14 mouse cellular contexts compared by ENCODE assay signal in genomic region chr6:5315053-5315759, GRCm38 (mm10). TPM values are rescaled to one million over a fixed set of nuclear protein-coding genes. Genes with fewer than 3 reads are reported as not detected.
DNase-seq lines count a peak whose midpoint lies in the region; ATAC-seq and TF ChIP-seq lines count a peak whose summit lies in the region.
"Had no signal": no experiment of that assay in that cellular context is flagged by ENCODE, and none has a peak within 500 bp of the region (broad histone marks: within the 10 kb centered on the region; RNA-seq: fewer than 3 reads in every experiment).

No protein-coding gene starts in this region.

- H3K4me1 ChIP-seq in CH12.LX (ENCODE audit: control insufficient read depth in 1 of 2, insufficient read depth in 2 of 2): peaks cover 7 to 23% of the 10 kb centered on the region in 2 experiments; a peak in 3 of 4 replicates
- H3K4me1 ChIP-seq in liver, postnatal 0 days (ENCODE audit: insufficient read depth): peaks cover 5% of the 10 kb centered on the region
- H3K4me1 ChIP-seq in forebrain, embryonic 14.5 days (ENCODE audit: control insufficient read depth, insufficient read depth, low read length): no peaks in the 10 kb centered on the region
- H3K4me1 ChIP-seq: embryonic facial prominence, embryonic 13.5 days; hindbrain, embryonic 12.5 days had no signal

- no peak overlapping the region for H3K4me2 ChIP-seq in CH12.LX (ENCODE audit: insufficient read depth, low read depth, poor library complexity, severe bottlenecking)
- no peak overlapping the region for H3K4me2 ChIP-seq in liver, postnatal 0 days (ENCODE audit: low read depth, low read length)
- no peak overlapping the region for H3K4me2 ChIP-seq in forebrain, embryonic 14.5 days (ENCODE audit: low read length)
- H3K4me2 ChIP-seq: embryonic facial prominence, embryonic 13.5 days; hindbrain, embryonic 12.5 days; midbrain, embryonic 11.5 days had no signal

- no peak overlapping the region for H3K4me3 ChIP-seq in CH12.LX (replicated peaks in 1 of 3; ENCODE audit: low read depth in 2 of 3, low read length in 2 of 3, poor library complexity in 1 of 3)
- H3K4me3 ChIP-seq in liver, postnatal 0 days (ENCODE audit: low read depth, low read length): no peak overlapping the region
- no peak overlapping the region for H3K4me3 ChIP-seq in forebrain, embryonic 14.5 days (ENCODE audit: low read depth, low read length)
- H3K4me3 ChIP-seq: embryonic facial prominence, embryonic 13.5 days; hindbrain, embryonic 12.5 days had no signal

- H3K9me3 ChIP-seq in CH12.LX (replicated peaks; ENCODE audit: low read length): peaks cover 2% of the 10 kb centered on the region
- no peaks in the 10 kb centered on the region for H3K9me3 ChIP-seq in liver, postnatal 0 days (ENCODE audit: low read length)
- H3K9me3 ChIP-seq in forebrain, embryonic 14.5 days (replicated peaks; ENCODE audit: control insufficient read depth, low read length): no peaks in the 10 kb centered on the region
- H3K9me3 ChIP-seq: embryonic facial prominence, embryonic 13.5 days; hindbrain, embryonic 12.5 days had no signal

- no peaks in the 10 kb centered on the region for H3K27me3 ChIP-seq in CH12.LX (replicated peaks)
- H3K27me3 ChIP-seq in liver, postnatal 0 days (ENCODE audit: insufficient read depth, low read length): no peaks in the 10 kb centered on the region
- no peaks in the 10 kb centered on the region for H3K27me3 ChIP-seq in forebrain, embryonic 14.5 days (replicated peaks; ENCODE audit: control insufficient read depth, insufficient read depth, low read length)
- H3K27me3 ChIP-seq: embryonic facial prominence, embryonic 13.5 days; hindbrain, embryonic 12.5 days had no signal

- WGBS in liver, postnatal 0 days (ENCODE audit: insufficient replicate concordance): 49% methylated on average over 3 of the region's 3 CpGs
- 90% methylated on average over 3 of the region's 3 CpGs for WGBS in forebrain, embryonic 14.5 days

- no peaks in the 10 kb centered on the region for H3K36me3 ChIP-seq in CH12.LX (replicated peaks in 1 of 2; ENCODE audit: control insufficient read depth in 1 of 2, insufficient read depth in 1 of 2, low read length in 1 of 2)
- H3K36me3 ChIP-seq in liver, postnatal 0 days (replicated peaks; ENCODE audit: insufficient read depth, low read length): no peaks in the 10 kb centered on the region
- H3K36me3 ChIP-seq in forebrain, embryonic 14.5 days (ENCODE audit: control insufficient read depth, insufficient read depth, low read length): no peaks in the 10 kb centered on the region
- H3K36me3 ChIP-seq: embryonic facial prominence, embryonic 13.5 days; hindbrain, embryonic 12.5 days had no signal

- TF ChIP-seq EP300 in CH12.LX (IDR thresholded peaks at IDR 0.05; ENCODE audit: low read length): peak; percentile 61; the same call in 1 of the 2 replicates
- TF ChIP-seq EP300 in liver, postnatal 0 days (IDR thresholded peaks at IDR 0.05; ENCODE audit: low read depth): peak; percentile 97

- dilution Hi-C loops in CH12.LX (cut with MboI; ENCODE audit: extremely low pct_ligation_motif_present, extremely low pct_unique_long_range_greater_than_20kb, low sequenced_read_pairs): no loop called here

- TF ChIP-seq POLR2A in CH12.LX (IDR thresholded peaks at IDR 0.05; ENCODE audit: low read depth, low read length): no peak

- ATAC-seq in liver, postnatal 0 days: peak; percentile 92
- no peak for ATAC-seq in forebrain, embryonic 14.5 days

- H3K9ac ChIP-seq in CH12.LX (ENCODE audit: insufficient read depth, low read depth): no peak overlapping the region
- no peak overlapping the region for H3K9ac ChIP-seq in liver, postnatal 0 days (replicated peaks)
- H3K9ac ChIP-seq in forebrain, embryonic 14.5 days (ENCODE audit: low read length): no peak overlapping the region
- H3K9ac ChIP-seq: embryonic facial prominence, embryonic 13.5 days; hindbrain, embryonic 12.5 days had no signal

- H3K27ac ChIP-seq in CH12.LX (ENCODE audit: insufficient read depth, low read depth): peak overlapping the region; percentile 36; the same call in 1 of the 2 replicates
- peak overlapping the region; percentile 71 for H3K27ac ChIP-seq in liver, postnatal 0 days (ENCODE audit: low read depth)
- H3K27ac ChIP-seq in forebrain, embryonic 14.5 days (ENCODE audit: low read depth, low read length): no peak overlapping the region
- H3K27ac ChIP-seq: embryonic facial prominence, embryonic 13.5 days; hindbrain, embryonic 12.5 days had no signal

- H3K79me2 ChIP-seq in CH12.LX (replicated peaks; ENCODE audit: control insufficient read depth, extremely low read depth, insufficient read depth, poor library complexity, severe bottlenecking): no peaks in the 10 kb centered on the region

- peak; percentile 58 for DNase-seq in heart, adult 11 months
- no peak for DNase-seq in heart, adult 18-20 months
- DNase-seq in CH12.LX (ENCODE audit: extremely low read depth): peak; percentile 59
- peak; percentile 82 for DNase-seq in gonadal fat pad, adult 2 months (ENCODE audit: low read depth)
- no peak for DNase-seq in liver, postnatal 0 days
- no peak for DNase-seq in gastrocnemius, postnatal 4 days (ENCODE audit: low spot score in 2 of 2)
- DNase-seq in retina, embryonic 14.5 days (ENCODE audit: low spot score): no peak
- DNase-seq in forebrain, embryonic 14.5 days (ENCODE audit: low spot score): no peak
- DNase-seq: cerebellum, postnatal 10 days; gastrocnemius, postnatal 36 days; thymus, adult 2 months had no signal

- in situ Hi-C loops in CH12.LX (cut with MboI; ENCODE audit: low pct_ligation_motif_present, low pct_unique_long_range_greater_than_20kb, low sequenced_read_pairs): no loop called here

- no peak for TF ChIP-seq RAD21 in CH12.LX (IDR thresholded peaks at IDR 0.05; ENCODE audit: low read depth, low read length)

- TF ChIP-seq CTCF in CH12.LX (conservative IDR thresholded peaks at IDR 0.05 in 1 of 2, IDR thresholded peaks at IDR 0.05 in 1 of 2; ENCODE audit: low read depth in 2 of 2, low read length in 2 of 2): no peak
- TF ChIP-seq CTCF in liver, postnatal 0 days (IDR thresholded peaks at IDR 0.05; ENCODE audit: low read depth): 0 out of 2 replicates have a peak, but pooled peaks have one; percentile 8

TF ChIP-seq in CH12.LX, 34 proteins besides CTCF, POLR2A, EP300 and RAD21:
- TF ChIP-seq GABPA (IDR thresholded peaks at IDR 0.05; ENCODE audit: insufficient replicate concordance, low read depth, low read length): no peak
- TF ChIP-seq PAX5 (IDR thresholded peaks at IDR 0.05; ENCODE audit: low read length): no peak
- TF ChIP-seq MXI1 (IDR thresholded peaks at IDR 0.05; ENCODE audit: low read depth, low read length): no peak
- no peak for TF ChIP-seq CHD2 (IDR thresholded peaks at IDR 0.05; ENCODE audit: low read length)
- no peak for TF ChIP-seq ZC3H11A (IDR thresholded peaks at IDR 0.05; ENCODE audit: low read depth, low read length)
- TF ChIP-seq KAT2A (IDR thresholded peaks at IDR 0.05; ENCODE audit: insufficient replicate concordance, low read length): no peak
- TF ChIP-seq MAZ (IDR thresholded peaks at IDR 0.05; ENCODE audit: low read depth, low read length): no peak
- TF ChIP-seq ELF1 (IDR thresholded peaks at IDR 0.05; ENCODE audit: low read depth, low read length): no peak
- TF ChIP-seq USF1 (IDR thresholded peaks at IDR 0.05; ENCODE audit: low read depth, low read length): no peak
- peak; percentile 66 for TF ChIP-seq ZNF384 (IDR thresholded peaks at IDR 0.05; ENCODE audit: low read depth, low read length)
- TF ChIP-seq CHD1 (IDR thresholded peaks at IDR 0.05; ENCODE audit: low read depth, low read length): no peak
- TF ChIP-seq TCF12 (IDR thresholded peaks at IDR 0.05; ENCODE audit: low read depth, low read length): 0 out of 2 replicates have a peak, but pooled peaks have one; percentile 25
- TF ChIP-seq NELFE (IDR thresholded peaks at IDR 0.05; ENCODE audit: low read depth, low read length): no peak
- no peak for TF ChIP-seq SIN3A (IDR thresholded peaks at IDR 0.05; ENCODE audit: low read length)
- TF ChIP-seq RCOR1 (conservative IDR thresholded peaks at IDR 0.05; ENCODE audit: low read depth, low read length): no peak
- TF ChIP-seq IRF4 (IDR thresholded peaks at IDR 0.05; ENCODE audit: low read depth, low read length): peak; percentile 64
- no peak for TF ChIP-seq ETS1 (conservative IDR thresholded peaks at IDR 0.05; ENCODE audit: low read depth, low read length)
- TF ChIP-seq TBP (conservative IDR thresholded peaks at IDR 0.05; ENCODE audit: low read depth, low read length): no peak
- no peak for TF ChIP-seq HCFC1 (IDR thresholded peaks at IDR 0.05; ENCODE audit: low read depth, low read length)
- no peak for TF ChIP-seq MAFK (IDR thresholded peaks at IDR 0.05; ENCODE audit: insufficient replicate concordance, low read length)
- TF ChIP-seq ZMIZ1 (IDR thresholded peaks at IDR 0.05; ENCODE audit: low read depth, low read length): no peak
- no peak for TF ChIP-seq JUND (conservative IDR thresholded peaks at IDR 0.05; ENCODE audit: low read depth, low read length)

RNA-seq across cellular contexts. Expression of gene Pon2, which starts 17.0 kb away (rescaled TPM):
- 10 to 100 TPM; 16.7 to 17.6 TPM for total RNA-seq in heart, adult 18-20 months (2021)
- 14.2 and 18.5 TPM in 2 replicates for total RNA-seq in CH12.LX (2012; rRNA removed)
- total RNA-seq in CH12.LX (2014; rRNA removed): 32.0 and 36.9 TPM in 2 replicates
- 35.7 and 36.2 TPM in 2 replicates for polyA plus RNA-seq in CH12.LX (2012; ENCODE audit: insufficient read length, low read depth)
- polyA plus RNA-seq in gonadal fat pad, adult 2 months (2012; rRNA removed): 30.6 and 35.1 TPM in 2 replicates
- polyA plus RNA-seq in liver, postnatal 0 days (2015; fragmentation: Nextera tagmentation; extraction: Ambion mirVana): 32.5 and 34.3 TPM in 2 replicates
- 10 to 100 TPM; 15.9 to 16.4 TPM for total RNA-seq in gastrocnemius, postnatal 4 days (2021)
- 11.7 and 15.0 TPM in 2 replicates for polyA plus RNA-seq in forebrain, embryonic 14.5 days (2014; fragmentation: Nextera tagmentation; extraction: Ambion mirVana)

RNA-seq across cellular contexts. Expression of gene Pon3, which starts 59.1 kb away (rescaled TPM):
- total RNA-seq in heart, adult 18-20 months (2021): 10 to 100 TPM; 20.6 to 29.0 TPM
- total RNA-seq in CH12.LX (2012; rRNA removed) (12.6 and 13.4 TPM in 2 replicates), CH12.LX (2014; rRNA removed) (32.3 and 33.1 TPM in 2 replicates)
- polyA plus RNA-seq in CH12.LX (2012; ENCODE audit: insufficient read length, low read depth): 27.5 and 30.2 TPM in 2 replicates
- 29.3 and 38.2 TPM in 2 replicates for polyA plus RNA-seq in gonadal fat pad, adult 2 months (2012; rRNA removed)
- 43.3 and 44.4 TPM in 2 replicates for polyA plus RNA-seq in liver, postnatal 0 days (2015; fragmentation: Nextera tagmentation; extraction: Ambion mirVana)
- total RNA-seq in gastrocnemius, postnatal 4 days (2021): 10 to 100 TPM in 1 of 2 experiments, 1 to 10 TPM in 1; 8.0 to 10.0 TPM
- 4.1 and 4.8 TPM in 2 replicates for polyA plus RNA-seq in forebrain, embryonic 14.5 days (2014; fragmentation: Nextera tagmentation; extraction: Ambion mirVana)

Comparison
In these comparisons a context has a peak if more than half of its experiments do, and no peak if none do; other contexts are left out.
1. DNase-seq: peak in heart, adult 11 months (single experiment), CH12.LX (single experiment) and gonadal fat pad, adult 2 months (single experiment); none in heart, adult 18-20 months (0 of 2), liver, postnatal 0 days (single experiment), gastrocnemius, postnatal 4 days (0 of 2), retina, embryonic 14.5 days (single experiment) and forebrain, embryonic 14.5 days (single experiment).